Mouse (Mus musculus) embryonic facial prominence, embryonic 14.5 days (tissue): ENCODE results near the gene Nhlh1. TPM values are rescaled to one million over a fixed set of nuclear protein-coding genes. Genes with fewer than 3 reads are reported as not detected.

ENCODE experiments used
- ATAC-seq: fragments of 200-750 bp; cut with Nextera tagmentation; 2 replicates; pipeline ENCODE4 v1.8.0; 2017; ENCODE audit warnings: low read depth, moderate number of reproducible peaks, moderate TSS enrichment
- DNase-seq: peaks from one replicate; pipeline ENCODE4 v3.0.0-alpha.2; 2015; ENCODE audit warnings: low spot score
- H3K27ac ChIP-seq: fragments of 300-500 bp; sonication (generic); replicated peaks from 2 replicates; pipeline ENCODE4 v1.5.1; 2014; ENCODE audit warnings: low read depth, mild to moderate bottlenecking, low read length, moderate library complexity
- H3K27me3 ChIP-seq: fragments of 300-500 bp; sonication (generic); replicated peaks from 2 replicates; pipeline ENCODE4 v1.6.1; 2014; ENCODE audit warnings: low read length; ENCODE audit not compliant: control insufficient read depth, insufficient read depth
- H3K36me3 ChIP-seq: fragments of 300-500 bp; sonication (generic); 2 replicates; pipeline ENCODE4 v1.6.1; 2014; ENCODE audit warnings: low read length, mixed read lengths; ENCODE audit not compliant: control insufficient read depth, insufficient read depth
- H3K4me1 ChIP-seq: fragments of 300-500 bp; sonication (generic); 2 replicates; pipeline ENCODE4 v1.6.1; 2014; ENCODE audit warnings: antibody characterized with exemption, low read length; ENCODE audit not compliant: control insufficient read depth, insufficient read depth
- H3K4me2 ChIP-seq: fragments of 300-500 bp; sonication (generic); 2 replicates; pipeline ENCODE4 v1.6.1; 2014; ENCODE audit warnings: low read depth, mild to moderate bottlenecking, low read length, moderate library complexity, mixed read lengths
- H3K4me3 ChIP-seq: fragments of 300-500 bp; sonication (generic); 2 replicates; pipeline ENCODE4 v1.5.1; 2014; ENCODE audit warnings: low read depth, mild to moderate bottlenecking, low read length
- H3K9ac ChIP-seq: fragments of 300-500 bp; sonication (generic); 2 replicates; pipeline ENCODE4 v1.6.1; 2014; ENCODE audit warnings: low read depth, mild to moderate bottlenecking, low read length, moderate library complexity, mixed read lengths
- H3K9me3 ChIP-seq: fragments of 300-500 bp; sonication (generic); 2 replicates; pipeline ENCODE4 v1.6.1; 2016; ENCODE audit warnings: low read length; ENCODE audit not compliant: control insufficient read depth
- WGBS: fragments of 180-500 bp; shearing (Covaris S2); extraction: QIAGEN DNeasy Blood & Tissue Kit; methylation state at CpG from one replicate; pipeline ENCODE4 v1.1.7; 2014; 5-methylcytosine and 5-hydroxymethylcytosine counted together
- polyA plus RNA-seq: library from polyadenylated mRNA; unstranded; fragments of >200 nt; fragmentation: Nextera tagmentation; extraction: Ambion mirVana; gene quantifications from 2 replicates; pipeline ENCODE4 v1.2.1, GENCODE M21; 2014

The Nhlh1 gene
- polyA plus RNA-seq, 1 experiment from 2014 or later: 1.9 TPM

GRCm38 (mm10) chr1:172016031-172016430, 41.3 kb downstream of the Nhlh1 start:
- Histone ChIP-seq H3K4me2 (no peak overlapping the region), H3K27ac (peak overlapping the region; percentile 72), H3K9ac (0 out of 2 replicates have a peak overlapping the region, but pooled peaks have one; percentile 43), H3K27me3 (no peaks in the 10 kb centered on the region), H3K9me3 (no peaks in the 10 kb centered on the region), H3K4me1 (peaks cover 44% of the 10 kb centered on the region), H3K36me3 (peaks cover 18% of the 10 kb centered on the region), H3K4me3 (no peak overlapping the region)
- ATAC-seq (no peak), DNase-seq (no peak)
- 73% methylated on average over 8 of the region's 8 CpGs for WGBS

- Histone ChIP-seq H3K9me3 (no peaks in the 10 kb centered on the region), H3K9ac (no peak overlapping the region), H3K4me1 (peaks cover 44% of the 10 kb centered on the region), H3K4me2 (no peak overlapping the region), H3K27ac (no peak overlapping the region; the same call in 1 of the 2 replicates), H3K4me3 (no peak overlapping the region), H3K27me3 (no peaks in the 10 kb centered on the region), H3K36me3 (peaks cover 24% of the 10 kb centered on the region)
- WGBS: 63% methylated on average over 9 of the region's 9 CpGs
- DNase-seq (no peak), ATAC-seq (no peak)
These were observed 41.9 kb downstream of the Nhlh1 start for GRCm38 (mm10) chr1:172015312-172015939.

- no peaks in the 10 kb centered on the region for H3K27me3 ChIP-seq
- no peak overlapping the region for H3K9ac ChIP-seq
- H3K4me3 ChIP-seq: no peak overlapping the region
- 74% methylated on average over 9 of the region's 9 CpGs for WGBS
- DNase-seq (no peak), ATAC-seq (no peak)
- 0 out of 2 replicates have a peak overlapping the region, but pooled peaks have one; percentile 28 for H3K27ac ChIP-seq
- H3K4me2 ChIP-seq: no peak overlapping the region
- H3K4me1 ChIP-seq: peaks cover 42% of the 10 kb centered on the region
- H3K9me3 ChIP-seq: no peaks in the 10 kb centered on the region
- H3K36me3 ChIP-seq: peaks cover 31% of the 10 kb centered on the region
These were observed 42.6 kb downstream of the Nhlh1 start for GRCm38 (mm10) chr1:172014771-172015170.

DNA sequence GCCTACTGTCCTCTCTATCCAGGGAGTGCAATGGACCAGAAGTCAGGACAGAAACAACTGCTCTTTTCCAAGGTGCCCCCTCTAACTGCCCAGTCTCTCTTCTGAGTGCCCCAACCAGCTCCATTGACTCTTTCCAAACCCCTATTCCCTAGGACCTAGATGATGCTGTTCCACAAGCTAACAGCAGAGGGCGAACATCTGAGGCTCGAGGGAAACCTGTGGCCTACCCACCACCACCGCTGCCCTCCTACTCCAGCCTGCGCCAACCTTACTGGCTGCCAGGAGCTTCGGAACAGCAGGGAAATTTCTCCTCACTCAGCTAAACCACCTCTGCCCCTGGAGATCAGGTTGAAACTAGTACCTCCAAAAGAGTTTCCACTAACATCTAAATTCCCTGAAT, 45.3 kb downstream of the Nhlh1 start:
- peak; percentile 20; the same call in 1 of the 2 replicates for ATAC-seq
- Histone ChIP-seq H3K9ac (no peak overlapping the region), H3K4me3 (no peak overlapping the region), H3K4me2 (no peak overlapping the region), H3K4me1 (peaks cover 23% of the 10 kb centered on the region), H3K27ac (no peak overlapping the region), H3K9me3 (no peaks in the 10 kb centered on the region), H3K27me3 (no peaks in the 10 kb centered on the region), H3K36me3 (peaks cover 58% of the 10 kb centered on the region)
- DNase-seq: peak; percentile 80
- WGBS: 16% methylated on average over 5 of the region's 5 CpGs

DNA sequence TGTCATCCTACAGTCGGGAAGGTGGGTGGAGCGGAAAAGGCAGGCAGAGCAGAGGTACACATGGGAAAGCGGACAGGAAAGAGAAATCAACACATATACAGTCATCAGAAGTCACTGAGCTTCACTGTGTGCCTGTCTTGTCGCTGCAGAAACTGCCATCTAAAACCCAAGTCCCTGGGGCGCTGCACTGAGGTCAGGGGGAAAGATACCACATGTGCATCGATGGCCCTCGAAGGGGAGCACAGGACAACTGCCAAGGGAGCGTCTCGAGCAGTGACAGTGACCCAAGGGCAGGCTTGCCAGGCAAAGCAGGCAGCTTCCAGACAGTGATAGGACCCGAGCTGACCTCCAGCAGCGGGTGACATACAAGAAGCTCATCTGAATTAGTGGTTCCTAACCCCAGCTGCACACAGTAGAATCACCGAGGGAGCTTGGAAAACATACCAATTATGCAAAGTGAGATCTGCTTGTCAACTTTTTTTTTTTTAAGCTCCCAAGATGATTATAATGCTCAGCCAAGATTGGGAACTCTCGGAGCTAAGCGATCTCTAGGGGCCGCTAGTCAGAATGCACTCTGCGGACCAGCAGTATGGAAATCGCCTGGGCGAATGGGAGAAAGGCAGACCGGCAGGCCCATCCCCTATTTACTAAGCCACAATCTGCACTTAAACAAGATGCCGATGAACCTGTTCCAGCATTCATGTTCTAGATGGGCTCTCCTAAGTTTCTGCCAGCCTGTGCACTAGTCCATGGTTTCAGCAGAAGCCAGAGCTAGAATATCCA, 47.1 kb downstream of the Nhlh1 start:
- Histone ChIP-seq H3K9ac (no peak overlapping the region), H3K4me1 (peaks cover 5% of the 10 kb centered on the region), H3K36me3 (peaks cover 75% of the 10 kb centered on the region), H3K27me3 (no peaks in the 10 kb centered on the region), H3K4me3 (no peak overlapping the region), H3K27ac (no peak overlapping the region), H3K9me3 (no peaks in the 10 kb centered on the region), H3K4me2 (no peak overlapping the region)
- ATAC-seq (no peak), DNase-seq (no peak)
- 88% methylated on average over 20 of the region's 20 CpGs for WGBS

- Histone ChIP-seq H3K27ac (no peak overlapping the region), H3K4me1 (no peaks in the 10 kb centered on the region), H3K36me3 (peaks cover 84% of the 10 kb centered on the region), H3K9ac (no peak overlapping the region), H3K9me3 (no peaks in the 10 kb centered on the region), H3K27me3 (no peaks in the 10 kb centered on the region), H3K4me2 (no peak overlapping the region), H3K4me3 (no peak overlapping the region)
- ATAC-seq (no peak), DNase-seq (no peak)
- 94% methylated on average over 21 of the region's 21 CpGs for WGBS
These were observed 48.0 kb downstream of the Nhlh1 start for GRCm38 (mm10) chr1:172009406-172009805.

DNA sequence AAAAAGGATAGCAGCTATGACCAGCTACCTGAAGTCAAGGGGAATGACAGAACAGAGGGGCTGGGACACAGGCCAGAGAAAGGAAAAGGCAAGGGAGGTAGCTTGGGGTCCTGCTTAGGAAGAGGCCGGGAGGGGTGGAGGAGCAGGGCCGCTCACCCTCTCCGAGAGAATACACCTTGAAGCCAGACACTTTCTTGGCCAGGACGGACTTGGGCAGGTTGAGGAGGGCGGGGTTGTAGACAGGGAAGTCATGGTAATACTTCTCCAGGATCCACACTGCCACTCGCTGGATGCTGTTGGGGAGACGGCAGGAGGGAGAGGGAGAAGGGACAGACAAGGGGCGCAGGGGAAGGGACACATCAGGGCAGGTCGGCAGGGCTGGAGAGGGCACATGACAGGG, 49.0 kb downstream of the Nhlh1 start:
- WGBS: 91% methylated on average over 9 of the region's 9 CpGs
- Histone ChIP-seq H3K27me3 (no peaks in the 10 kb centered on the region), H3K4me2 (no peak overlapping the region), H3K36me3 (peaks cover 94% of the 10 kb centered on the region), H3K27ac (no peak overlapping the region), H3K4me3 (no peak overlapping the region), H3K4me1 (no peaks in the 10 kb centered on the region), H3K9ac (no peak overlapping the region), H3K9me3 (no peaks in the 10 kb centered on the region)
- ATAC-seq (no peak; the same call in 1 of the 2 replicates), DNase-seq (no peak)

GRCm38 (mm10) chr1:172007761-172008160, 49.6 kb downstream of the Nhlh1 start:
- H3K4me1 ChIP-seq: no peaks in the 10 kb centered on the region
- no peak for ATAC-seq
- H3K36me3 ChIP-seq: peaks cover 95% of the 10 kb centered on the region
- H3K4me3 ChIP-seq: no peak overlapping the region
- H3K27me3 ChIP-seq: no peaks in the 10 kb centered on the region
- H3K9ac ChIP-seq: no peak overlapping the region
- no peaks in the 10 kb centered on the region for H3K9me3 ChIP-seq
- WGBS: 97% methylated on average over 21 of the region's 21 CpGs
- H3K27ac ChIP-seq: no peak overlapping the region
- DNase-seq: no peak
- H3K4me2 ChIP-seq: no peak overlapping the region
